Mouse (Mus musculus): ENCODE data around the gene Stk32c. TPM values are rescaled to one million over a fixed set of nuclear protein-coding genes. Genes with fewer than 3 reads are reported as not detected.

Gene Stk32c
- polyA plus RNA-seq, 1 experiment from 2014 or later = not detected

GRCm38 (mm10) chr7:139157541-139157940 lies 55.6 kb downstream of the Stk32c start:
- no peaks in the 10 kb centered on the region for H3K27me3 ChIP-seq (ENCODE audit: control insufficient read depth, insufficient read depth, low read length)
- H3K27ac ChIP-seq (ENCODE audit: low read depth, low read length) = no peak overlapping the region
- ATAC-seq (replicated peaks; ENCODE audit: insufficient number of reproducible peaks, low FRiP score, low TSS enrichment) = no peak
- H3K4me1 ChIP-seq (ENCODE audit: control insufficient read depth, insufficient read depth, low read length) = no peaks in the 10 kb centered on the region
- no peaks in the 10 kb centered on the region for H3K36me3 ChIP-seq (ENCODE audit: control insufficient read depth, insufficient read depth, low read length)
- no peak overlapping the region for H3K9ac ChIP-seq (ENCODE audit: low read depth, low read length)
- no peak overlapping the region for H3K4me2 ChIP-seq
- 44% methylated on average over 2 of the region's 2 CpGs for WGBS (ENCODE audit: insufficient replicate concordance)
- no peak overlapping the region for H3K4me3 ChIP-seq (ENCODE audit: low read depth, low read length)
- no peaks in the 10 kb centered on the region for H3K9me3 ChIP-seq (replicated peaks; ENCODE audit: control insufficient read depth, low read length)

GRCm38 (mm10) chr7:139156341-139157058 lies 56.6 kb downstream of the Stk32c start:
- no peak for ATAC-seq (replicated peaks; ENCODE audit: insufficient number of reproducible peaks, low FRiP score, low TSS enrichment)
- Histone ChIP-seq H3K4me2 (no peak overlapping the region), H3K4me3 (ENCODE audit: low read depth, low read length) (no peak overlapping the region), H3K4me1 (ENCODE audit: control insufficient read depth, insufficient read depth, low read length) (no peaks in the 10 kb centered on the region), H3K9ac (ENCODE audit: low read depth, low read length) (no peak overlapping the region), H3K27ac (ENCODE audit: low read depth, low read length) (no peak overlapping the region), H3K9me3 (replicated peaks; ENCODE audit: control insufficient read depth, low read length) (no peaks in the 10 kb centered on the region), H3K27me3 (ENCODE audit: control insufficient read depth, insufficient read depth, low read length) (no peaks in the 10 kb centered on the region), H3K36me3 (ENCODE audit: control insufficient read depth, insufficient read depth, low read length) (no peaks in the 10 kb centered on the region)
- WGBS (ENCODE audit: insufficient replicate concordance) = 73% methylated on average over 10 of the region's 10 CpGs

- no peaks in the 10 kb centered on the region for H3K4me1 ChIP-seq (ENCODE audit: control insufficient read depth, insufficient read depth, low read length)
- no peak overlapping the region for H3K27ac ChIP-seq (ENCODE audit: low read depth, low read length)
- 67% methylated on average over 7 of the region's 7 CpGs for WGBS (ENCODE audit: insufficient replicate concordance)
- no peak overlapping the region for H3K9ac ChIP-seq (ENCODE audit: low read depth, low read length)
- H3K4me3 ChIP-seq (ENCODE audit: low read depth, low read length) = no peak overlapping the region
- no peaks in the 10 kb centered on the region for H3K9me3 ChIP-seq (replicated peaks; ENCODE audit: control insufficient read depth, low read length)
- H3K4me2 ChIP-seq = no peak overlapping the region
- peaks cover 17% of the 10 kb centered on the region for H3K27me3 ChIP-seq (ENCODE audit: control insufficient read depth, insufficient read depth, low read length)
- H3K36me3 ChIP-seq (ENCODE audit: control insufficient read depth, insufficient read depth, low read length) = no peaks in the 10 kb centered on the region
- ATAC-seq (replicated peaks; ENCODE audit: insufficient number of reproducible peaks, low FRiP score, low TSS enrichment) = no peak
Observed at GRCm38 (mm10) chr7:139152927-139153326, 60.2 kb downstream of the Stk32c start.

GRCm38 (mm10) chr7:139151116-139151515 lies 62.0 kb downstream of the Stk32c start:
- Histone ChIP-seq H3K9ac (ENCODE audit: low read depth, low read length) (no peak overlapping the region), H3K27me3 (ENCODE audit: control insufficient read depth, insufficient read depth, low read length) (peaks cover 17% of the 10 kb centered on the region), H3K4me1 (ENCODE audit: control insufficient read depth, insufficient read depth, low read length) (no peaks in the 10 kb centered on the region), H3K9me3 (replicated peaks; ENCODE audit: control insufficient read depth, low read length) (no peaks in the 10 kb centered on the region), H3K36me3 (ENCODE audit: control insufficient read depth, insufficient read depth, low read length) (no peaks in the 10 kb centered on the region), H3K4me3 (ENCODE audit: low read depth, low read length) (no peak overlapping the region), H3K27ac (ENCODE audit: low read depth, low read length) (no peak overlapping the region), H3K4me2 (no peak overlapping the region)
- no peak for ATAC-seq (replicated peaks; ENCODE audit: insufficient number of reproducible peaks, low FRiP score, low TSS enrichment)
- 35% methylated on average over 10 of the region's 10 CpGs for WGBS (ENCODE audit: insufficient replicate concordance)

- Histone ChIP-seq H3K27ac (ENCODE audit: low read depth, low read length) (no peak overlapping the region), H3K9me3 (replicated peaks; ENCODE audit: control insufficient read depth, low read length) (no peaks in the 10 kb centered on the region), H3K4me2 (no peak overlapping the region), H3K4me1 (ENCODE audit: control insufficient read depth, insufficient read depth, low read length) (no peaks in the 10 kb centered on the region), H3K27me3 (ENCODE audit: control insufficient read depth, insufficient read depth, low read length) (peaks cover 17% of the 10 kb centered on the region), H3K9ac (ENCODE audit: low read depth, low read length) (no peak overlapping the region), H3K36me3 (ENCODE audit: control insufficient read depth, insufficient read depth, low read length) (no peaks in the 10 kb centered on the region), H3K4me3 (ENCODE audit: low read depth, low read length) (no peak overlapping the region)
- no peak for ATAC-seq (replicated peaks; ENCODE audit: insufficient number of reproducible peaks, low FRiP score, low TSS enrichment)
- 24% methylated on average over 7 of the region's 7 CpGs for WGBS (ENCODE audit: insufficient replicate concordance)
Observed at GRCm38 (mm10) chr7:139149373-139149772, 63.7 kb downstream of the Stk32c start.

- H3K9me3 ChIP-seq (replicated peaks; ENCODE audit: control insufficient read depth, low read length) = no peaks in the 10 kb centered on the region
- WGBS (ENCODE audit: insufficient replicate concordance) = 34% methylated on average over 4 of the region's 4 CpGs
- no peak overlapping the region for H3K4me3 ChIP-seq (ENCODE audit: low read depth, low read length)
- H3K9ac ChIP-seq (ENCODE audit: low read depth, low read length) = no peak overlapping the region
- H3K4me1 ChIP-seq (ENCODE audit: control insufficient read depth, insufficient read depth, low read length) = no peaks in the 10 kb centered on the region
- H3K27ac ChIP-seq (ENCODE audit: low read depth, low read length) = no peak overlapping the region
- H3K27me3 ChIP-seq (ENCODE audit: control insufficient read depth, insufficient read depth, low read length) = peaks cover 17% of the 10 kb centered on the region
- ATAC-seq (replicated peaks; ENCODE audit: insufficient number of reproducible peaks, low FRiP score, low TSS enrichment) = no peak
- no peaks in the 10 kb centered on the region for H3K36me3 ChIP-seq (ENCODE audit: control insufficient read depth, insufficient read depth, low read length)
- H3K4me2 ChIP-seq = no peak overlapping the region
Observed at GRCm38 (mm10) chr7:139147360-139147759, 65.7 kb downstream of the Stk32c start.

- H3K9ac ChIP-seq (ENCODE audit: low read depth, low read length) = no peak overlapping the region
- H3K4me2 ChIP-seq = no peak overlapping the region
- no peaks in the 10 kb centered on the region for H3K4me1 ChIP-seq (ENCODE audit: control insufficient read depth, insufficient read depth, low read length)
- WGBS (ENCODE audit: insufficient replicate concordance) = 31% methylated on average over 7 of the region's 7 CpGs
- no peak overlapping the region for H3K4me3 ChIP-seq (ENCODE audit: low read depth, low read length)
- no peaks in the 10 kb centered on the region for H3K36me3 ChIP-seq (ENCODE audit: control insufficient read depth, insufficient read depth, low read length)
- no peak overlapping the region for H3K27ac ChIP-seq (ENCODE audit: low read depth, low read length)
- no peaks in the 10 kb centered on the region for H3K9me3 ChIP-seq (replicated peaks; ENCODE audit: control insufficient read depth, low read length)
- peaks cover 16% of the 10 kb centered on the region for H3K27me3 ChIP-seq (ENCODE audit: control insufficient read depth, insufficient read depth, low read length)
- ATAC-seq (replicated peaks; ENCODE audit: insufficient number of reproducible peaks, low FRiP score, low TSS enrichment) = no peak
Observed at GRCm38 (mm10) chr7:139145891-139146290, 67.2 kb downstream of the Stk32c start.

- Histone ChIP-seq H3K4me1 (ENCODE audit: control insufficient read depth, insufficient read depth, low read length) (no peaks in the 10 kb centered on the region), H3K27ac (ENCODE audit: low read depth, low read length) (no peak overlapping the region), H3K36me3 (ENCODE audit: control insufficient read depth, insufficient read depth, low read length) (no peaks in the 10 kb centered on the region), H3K27me3 (ENCODE audit: control insufficient read depth, insufficient read depth, low read length) (peaks cover 1% of the 10 kb centered on the region; the same call in 1 of the 2 replicates), H3K9ac (ENCODE audit: low read depth, low read length) (no peak overlapping the region), H3K9me3 (replicated peaks; ENCODE audit: control insufficient read depth, low read length) (no peaks in the 10 kb centered on the region), H3K4me2 (no peak overlapping the region), H3K4me3 (ENCODE audit: low read depth, low read length) (no peak overlapping the region)
- 46% methylated on average over 1 of the region's 1 CpGs for WGBS (ENCODE audit: insufficient replicate concordance)
- ATAC-seq (replicated peaks; ENCODE audit: insufficient number of reproducible peaks, low FRiP score, low TSS enrichment) = no peak
Observed at GRCm38 (mm10) chr7:139143785-139144184, 69.3 kb downstream of the Stk32c start.

- Histone ChIP-seq H3K36me3 (ENCODE audit: control insufficient read depth, insufficient read depth, low read length) (no peaks in the 10 kb centered on the region), H3K9me3 (replicated peaks; ENCODE audit: control insufficient read depth, low read length) (no peaks in the 10 kb centered on the region), H3K9ac (ENCODE audit: low read depth, low read length) (no peak overlapping the region), H3K4me1 (ENCODE audit: control insufficient read depth, insufficient read depth, low read length) (peaks cover 1% of the 10 kb centered on the region), H3K27me3 (ENCODE audit: control insufficient read depth, insufficient read depth, low read length) (no peaks in the 10 kb centered on the region), H3K4me3 (ENCODE audit: low read depth, low read length) (no peak overlapping the region), H3K27ac (ENCODE audit: low read depth, low read length) (no peak overlapping the region), H3K4me2 (no peak overlapping the region)
- no peak for ATAC-seq (replicated peaks; ENCODE audit: insufficient number of reproducible peaks, low FRiP score, low TSS enrichment)
- WGBS (ENCODE audit: insufficient replicate concordance) = 29% methylated on average over 11 of the region's 11 CpGs
Observed at GRCm38 (mm10) chr7:139139921-139140461, 73.1 kb downstream of the Stk32c start.
